Mouse (Mus musculus): ENCODE measurements around the gene Golph3. TPM values are rescaled to one million over a fixed set of nuclear protein-coding genes. Genes with fewer than 3 reads are reported as not detected.
"Not testable (repeated sequence)": the region's sequence is repeated elsewhere in the genome, so short reads cannot be mapped to it uniquely, and the experiment has no call there.

The Golph3 gene
- polyA plus RNA-seq, 1 experiment from 2014 or later = 56.7 TPM

- no peak overlapping the region for H3K4me3 ChIP-seq (replicated peaks; ENCODE audit: low read length)
- 80% methylated on average over 19 of the region's 19 CpGs for WGBS
- H3K9ac ChIP-seq (replicated peaks; ENCODE audit: low read depth, low read length) = no peak overlapping the region
- H3K9me3 ChIP-seq (ENCODE audit: control insufficient read depth, low read length) = no peaks in the 10 kb centered on the region
- H3K4me1 ChIP-seq (replicated peaks; ENCODE audit: control insufficient read depth, insufficient read depth, low read length) = peaks cover 5% of the 10 kb centered on the region
- no peak overlapping the region for H3K4me2 ChIP-seq (ENCODE audit: low read length)
- ATAC-seq = no peak
- no peaks in the 10 kb centered on the region for H3K27me3 ChIP-seq (replicated peaks; ENCODE audit: control insufficient read depth, insufficient read depth, low read length)
- no peak overlapping the region for H3K27ac ChIP-seq (ENCODE audit: low read length)
- H3K36me3 ChIP-seq (ENCODE audit: control insufficient read depth, insufficient read depth) = no peaks in the 10 kb centered on the region
Observed at GRCm38 (mm10) chr15:12360519-12361212, 39.4 kb downstream of the Golph3 start.

- H3K27ac ChIP-seq (ENCODE audit: low read length) = no peak overlapping the region
- WGBS = 87% methylated on average over 14 of the region's 14 CpGs
- H3K9me3 ChIP-seq (ENCODE audit: control insufficient read depth, low read length) = no peaks in the 10 kb centered on the region
- no peak overlapping the region for H3K9ac ChIP-seq (replicated peaks; ENCODE audit: low read depth, low read length)
- H3K4me1 ChIP-seq (replicated peaks; ENCODE audit: control insufficient read depth, insufficient read depth, low read length) = peaks cover 15% of the 10 kb centered on the region
- H3K4me2 ChIP-seq (ENCODE audit: low read length) = no peak overlapping the region
- no peaks in the 10 kb centered on the region for H3K36me3 ChIP-seq (ENCODE audit: control insufficient read depth, insufficient read depth)
- H3K4me3 ChIP-seq (replicated peaks; ENCODE audit: low read length) = no peak overlapping the region
- no peaks in the 10 kb centered on the region for H3K27me3 ChIP-seq (replicated peaks; ENCODE audit: control insufficient read depth, insufficient read depth, low read length)
- ATAC-seq = no peak
Observed at GRCm38 (mm10) chr15:12362001-12362700, 40.9 kb downstream of the Golph3 start.

GRCm38 (mm10) chr15:12362701-12363040 lies 41.4 kb downstream of the Golph3 start:
- WGBS = 86% methylated on average over 6 of the region's 6 CpGs
- Histone ChIP-seq H3K4me2 (ENCODE audit: low read length) (no peak overlapping the region), H3K9me3 (ENCODE audit: control insufficient read depth, low read length) (no peaks in the 10 kb centered on the region), H3K36me3 (ENCODE audit: control insufficient read depth, insufficient read depth) (no peaks in the 10 kb centered on the region), H3K4me3 (replicated peaks; ENCODE audit: low read length) (no peak overlapping the region), H3K9ac (replicated peaks; ENCODE audit: low read depth, low read length) (no peak overlapping the region), H3K27me3 (replicated peaks; ENCODE audit: control insufficient read depth, insufficient read depth, low read length) (no peaks in the 10 kb centered on the region), H3K27ac (ENCODE audit: low read length) (no peak overlapping the region), H3K4me1 (replicated peaks; ENCODE audit: control insufficient read depth, insufficient read depth, low read length) (peaks cover 16% of the 10 kb centered on the region)
- ATAC-seq = no peak

GRCm38 (mm10) chr15:12364096-12364495 lies 42.8 kb downstream of the Golph3 start:
- Histone ChIP-seq H3K9ac (replicated peaks; ENCODE audit: low read depth, low read length) (no peak overlapping the region), H3K4me2 (ENCODE audit: low read length) (no peak overlapping the region), H3K9me3 (ENCODE audit: control insufficient read depth, low read length) (no peaks in the 10 kb centered on the region), H3K4me1 (replicated peaks; ENCODE audit: control insufficient read depth, insufficient read depth, low read length) (peaks cover 22% of the 10 kb centered on the region), H3K27ac (ENCODE audit: low read length) (no peak overlapping the region), H3K27me3 (replicated peaks; ENCODE audit: control insufficient read depth, insufficient read depth, low read length) (no peaks in the 10 kb centered on the region), H3K4me3 (replicated peaks; ENCODE audit: low read length) (no peak overlapping the region), H3K36me3 (ENCODE audit: control insufficient read depth, insufficient read depth) (no peaks in the 10 kb centered on the region)
- no peak for ATAC-seq
- WGBS = 93% methylated on average over 4 of the region's 4 CpGs

GRCm38 (mm10) chr15:12365416-12366071 lies 44.3 kb downstream of the Golph3 start:
- Histone ChIP-seq H3K9ac (replicated peaks; ENCODE audit: low read depth, low read length) (no peak overlapping the region), H3K4me2 (ENCODE audit: low read length) (0 out of 2 replicates have a peak overlapping the region, but pooled peaks have one; percentile 9), H3K9me3 (ENCODE audit: control insufficient read depth, low read length) (no peaks in the 10 kb centered on the region), H3K4me3 (replicated peaks; ENCODE audit: low read length) (no peak overlapping the region), H3K27me3 (replicated peaks; ENCODE audit: control insufficient read depth, insufficient read depth, low read length) (no peaks in the 10 kb centered on the region), H3K27ac (ENCODE audit: low read length) (peak overlapping the region; percentile 89), H3K36me3 (ENCODE audit: control insufficient read depth, insufficient read depth) (no peaks in the 10 kb centered on the region), H3K4me1 (replicated peaks; ENCODE audit: control insufficient read depth, insufficient read depth, low read length) (peaks cover 30% of the 10 kb centered on the region)
- 75% methylated on average over 15 of the region's 15 CpGs for WGBS
- no peak for ATAC-seq

GRCm38 (mm10) chr15:12366072-12366469 lies 44.8 kb downstream of the Golph3 start:
- H3K4me2 ChIP-seq (ENCODE audit: low read length) = peak overlapping the region; percentile 16; the same call in 1 of the 2 replicates
- peak overlapping the region; percentile 89 for H3K27ac ChIP-seq (ENCODE audit: low read length)
- 5% methylated on average over 3 of the region's 3 CpGs for WGBS
- no peaks in the 10 kb centered on the region for H3K36me3 ChIP-seq (ENCODE audit: control insufficient read depth, insufficient read depth)
- H3K9ac ChIP-seq (replicated peaks; ENCODE audit: low read depth, low read length) = no peak overlapping the region
- ATAC-seq = peak; percentile 91
- no peak overlapping the region for H3K4me3 ChIP-seq (replicated peaks; ENCODE audit: low read length)
- no peaks in the 10 kb centered on the region for H3K27me3 ChIP-seq (replicated peaks; ENCODE audit: control insufficient read depth, insufficient read depth, low read length)
- H3K9me3 ChIP-seq (ENCODE audit: control insufficient read depth, low read length) = no peaks in the 10 kb centered on the region
- H3K4me1 ChIP-seq (replicated peaks; ENCODE audit: control insufficient read depth, insufficient read depth, low read length) = peaks cover 32% of the 10 kb centered on the region

- not testable (repeated sequence) for H3K27me3 ChIP-seq (replicated peaks; ENCODE audit: control insufficient read depth, insufficient read depth, low read length); ATAC-seq; H3K4me2 ChIP-seq (ENCODE audit: low read length); H3K4me3 ChIP-seq (replicated peaks; ENCODE audit: low read length); H3K9me3 ChIP-seq (ENCODE audit: control insufficient read depth, low read length); H3K36me3 ChIP-seq (ENCODE audit: control insufficient read depth, insufficient read depth); H3K9ac ChIP-seq (replicated peaks; ENCODE audit: low read depth, low read length)
- 90% methylated on average over 11 of the region's 11 CpGs for WGBS
- Histone ChIP-seq H3K27ac (ENCODE audit: low read length) (peak overlapping the region; percentile 89), H3K4me1 (replicated peaks; ENCODE audit: control insufficient read depth, insufficient read depth, low read length) (peaks cover 36% of the 10 kb centered on the region)
Observed at GRCm38 (mm10) chr15:12366580-12367305, 45.5 kb downstream of the Golph3 start.

- 53% methylated on average over 13 of the region's 13 CpGs for WGBS
- no peaks in the 10 kb centered on the region for H3K27me3 ChIP-seq (replicated peaks; ENCODE audit: control insufficient read depth, insufficient read depth, low read length)
- ATAC-seq = no peak
- no peak overlapping the region for H3K4me2 ChIP-seq (ENCODE audit: low read length)
- H3K27ac ChIP-seq (ENCODE audit: low read length) = no peak overlapping the region
- no peak overlapping the region for H3K9ac ChIP-seq (replicated peaks; ENCODE audit: low read depth, low read length)
- peaks cover 36% of the 10 kb centered on the region for H3K4me1 ChIP-seq (replicated peaks; ENCODE audit: control insufficient read depth, insufficient read depth, low read length)
- no peaks in the 10 kb centered on the region for H3K9me3 ChIP-seq (ENCODE audit: control insufficient read depth, low read length)
- H3K36me3 ChIP-seq (ENCODE audit: control insufficient read depth, insufficient read depth) = no peaks in the 10 kb centered on the region
- H3K4me3 ChIP-seq (replicated peaks; ENCODE audit: low read length) = no peak overlapping the region
Observed at GRCm38 (mm10) chr15:12367306-12368080, 46.2 kb downstream of the Golph3 start.

Data from forebrain, embryonic 16.5 days (tissue).